25 mouse cellular contexts compared by ENCODE assay signal in the genomic region with DNA sequence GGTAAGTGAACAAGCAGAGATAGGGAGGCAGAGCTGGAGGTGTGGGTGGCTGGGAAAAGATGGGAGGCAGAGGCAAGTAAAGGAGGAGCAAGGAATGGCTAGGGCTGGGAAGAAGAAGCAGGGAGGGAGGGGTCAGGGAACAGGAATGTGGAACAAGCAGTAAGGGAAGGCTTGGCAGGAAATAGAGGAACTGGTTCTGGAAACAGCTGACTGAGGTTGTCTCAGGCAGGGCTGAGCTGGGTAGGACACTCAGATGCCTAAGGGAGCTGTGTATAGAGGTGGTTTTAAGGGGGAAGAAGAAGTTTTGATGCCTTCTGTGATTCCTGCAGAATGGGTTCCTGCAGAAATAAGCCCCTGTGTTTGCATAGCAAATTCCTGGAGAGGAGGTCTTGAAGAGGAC.
DNase-seq lines count a peak whose midpoint lies in the region; ATAC-seq and TF ChIP-seq lines count a peak whose summit lies in the region.
"Had no signal": no experiment of that assay in that cellular context is flagged by ENCODE, and none has a peak within 500 bp of the region (broad histone marks: within the 10 kb centered on the region; RNA-seq: fewer than 3 reads in every experiment).

No protein-coding gene starts in this region.

- no peak overlapping the region for H3K27ac ChIP-seq in lung, postnatal 0 days (ENCODE audit: low read length)
- no peak overlapping the region for H3K27ac ChIP-seq in embryonic facial prominence, embryonic 10.5 days (replicated peaks)
- H3K27ac ChIP-seq: forebrain, embryonic 10.5 days; forebrain, embryonic 13.5 days; heart, embryonic 10.5 days; heart, embryonic 13.5 days; hindbrain, embryonic 14.5 days; hindbrain, postnatal 0 days had no signal

- no peaks in the 10 kb centered on the region for H3K36me3 ChIP-seq in lung, postnatal 0 days (ENCODE audit: insufficient read depth, low read length)
- no peaks in the 10 kb centered on the region for H3K36me3 ChIP-seq in embryonic facial prominence, embryonic 10.5 days (replicated peaks)
- H3K36me3 ChIP-seq: forebrain, embryonic 10.5 days; heart, embryonic 10.5 days; heart, embryonic 13.5 days had no signal

- no peak overlapping the region for H3K4me3 ChIP-seq in lung, postnatal 0 days (ENCODE audit: low read depth, low read length)
- no peak overlapping the region for H3K4me3 ChIP-seq in embryonic facial prominence, embryonic 10.5 days
- H3K4me3 ChIP-seq: forebrain, embryonic 10.5 days; forebrain, embryonic 13.5 days; heart, embryonic 10.5 days; heart, embryonic 13.5 days had no signal

- no peak for TF ChIP-seq CTCF in lung, postnatal 0 days (IDR thresholded peaks at IDR 0.05)

- no peaks in the 10 kb centered on the region for H3K27me3 ChIP-seq in lung, postnatal 0 days (replicated peaks; ENCODE audit: insufficient read depth, low read length)
- H3K27me3 ChIP-seq in embryonic facial prominence, embryonic 10.5 days (replicated peaks; ENCODE audit: low read depth, poor library complexity, severe bottlenecking) = no peaks in the 10 kb centered on the region
- H3K27me3 ChIP-seq: forebrain, embryonic 13.5 days; heart, embryonic 13.5 days had no signal

- H3K4me1 ChIP-seq in lung, postnatal 0 days (ENCODE audit: insufficient read depth, low read depth, low read length) = no peaks in the 10 kb centered on the region
- no peaks in the 10 kb centered on the region for H3K4me1 ChIP-seq in embryonic facial prominence, embryonic 10.5 days
- H3K4me1 ChIP-seq: forebrain, embryonic 10.5 days; forebrain, embryonic 13.5 days; heart, embryonic 10.5 days; heart, embryonic 13.5 days had no signal

- no peak overlapping the region for H3K4me2 ChIP-seq in lung, postnatal 0 days (replicated peaks; ENCODE audit: low read depth, low read length)
- H3K4me2 ChIP-seq: forebrain, embryonic 13.5 days; heart, embryonic 13.5 days; hindbrain, embryonic 14.5 days had no signal

- no peak for TF ChIP-seq EP300 in lung, postnatal 0 days (IDR thresholded peaks at IDR 0.05)

- peak; percentile 92 for DNase-seq in heart, adult 11 months
- DNase-seq in heart, adult 8-10 months (ENCODE audit: low spot score) = no peak
- peak; percentile 24 for DNase-seq in lung, postnatal 0 days (ENCODE audit: low spot score)
- DNase-seq in lung, postnatal 4 days = no peak
- DNase-seq in layer of hippocampus, postnatal 14 days (ENCODE audit: low spot score in 2 of 2) = no peak
- no peak for DNase-seq in embryonic facial prominence, embryonic 10.5 days (ENCODE audit: low spot score)
- DNase-seq: adrenal gland, adult 2 months; adrenal gland, postnatal 14 days; cerebellum, adult 11 months; cerebellum, adult 2 months; cerebellum, adult 9-11 months; cerebellum, postnatal 25 days; embryo, embryonic 11 days; gastrocnemius, postnatal 10 days; gastrocnemius, postnatal 36 days; heart, postnatal 14 days; heart, postnatal 4 days had no signal

- no peak for ATAC-seq in lung, postnatal 0 days
- peak; percentile 84 for ATAC-seq in granulocyte monocyte progenitor cell, adult 5-6 weeks (replicated peaks; ENCODE audit: poor library complexity, severe bottlenecking)
- ATAC-seq: forebrain, embryonic 13.5 days; forebrain, embryonic 16.5 days; hindbrain, postnatal 0 days had no signal

- no peaks in the 10 kb centered on the region for H3K9me3 ChIP-seq in lung, postnatal 0 days (ENCODE audit: low read length)
- H3K9me3 ChIP-seq in embryonic facial prominence, embryonic 10.5 days = no peaks in the 10 kb centered on the region
- H3K9me3 ChIP-seq: forebrain, embryonic 10.5 days; heart, embryonic 10.5 days; heart, embryonic 13.5 days had no signal

- H3K9ac ChIP-seq in lung, postnatal 0 days (replicated peaks; ENCODE audit: low read depth) = no peak overlapping the region
- H3K9ac ChIP-seq: forebrain, embryonic 13.5 days; heart, embryonic 13.5 days; hindbrain, embryonic 14.5 days had no signal

Comparison
In these comparisons a context has a peak if more than half of its experiments do, and no peak if none do; other contexts are left out.
1. DNase-seq: peak in heart, adult 11 months (single experiment) and lung, postnatal 0 days (single experiment); none in heart, adult 8-10 months (single experiment), lung, postnatal 4 days (0 of 2), layer of hippocampus, postnatal 14 days (0 of 2) and embryonic facial prominence, embryonic 10.5 days (single experiment).